Mouse (Mus musculus) embryo, embryonic 11.5 days (tissue): Measurements from ENCODE around the gene Psmb3.
"Not testable (repeated sequence)": the region's sequence is repeated elsewhere in the genome, so short reads cannot be mapped to it uniquely, and the experiment has no call there.

Source experiments
- DNase-seq: peaks from one replicate; pipeline ENCODE4 v3.0.0-alpha.2; 2012; ENCODE audit warnings: low read depth, low spot score

Gene Psmb3

DNA sequence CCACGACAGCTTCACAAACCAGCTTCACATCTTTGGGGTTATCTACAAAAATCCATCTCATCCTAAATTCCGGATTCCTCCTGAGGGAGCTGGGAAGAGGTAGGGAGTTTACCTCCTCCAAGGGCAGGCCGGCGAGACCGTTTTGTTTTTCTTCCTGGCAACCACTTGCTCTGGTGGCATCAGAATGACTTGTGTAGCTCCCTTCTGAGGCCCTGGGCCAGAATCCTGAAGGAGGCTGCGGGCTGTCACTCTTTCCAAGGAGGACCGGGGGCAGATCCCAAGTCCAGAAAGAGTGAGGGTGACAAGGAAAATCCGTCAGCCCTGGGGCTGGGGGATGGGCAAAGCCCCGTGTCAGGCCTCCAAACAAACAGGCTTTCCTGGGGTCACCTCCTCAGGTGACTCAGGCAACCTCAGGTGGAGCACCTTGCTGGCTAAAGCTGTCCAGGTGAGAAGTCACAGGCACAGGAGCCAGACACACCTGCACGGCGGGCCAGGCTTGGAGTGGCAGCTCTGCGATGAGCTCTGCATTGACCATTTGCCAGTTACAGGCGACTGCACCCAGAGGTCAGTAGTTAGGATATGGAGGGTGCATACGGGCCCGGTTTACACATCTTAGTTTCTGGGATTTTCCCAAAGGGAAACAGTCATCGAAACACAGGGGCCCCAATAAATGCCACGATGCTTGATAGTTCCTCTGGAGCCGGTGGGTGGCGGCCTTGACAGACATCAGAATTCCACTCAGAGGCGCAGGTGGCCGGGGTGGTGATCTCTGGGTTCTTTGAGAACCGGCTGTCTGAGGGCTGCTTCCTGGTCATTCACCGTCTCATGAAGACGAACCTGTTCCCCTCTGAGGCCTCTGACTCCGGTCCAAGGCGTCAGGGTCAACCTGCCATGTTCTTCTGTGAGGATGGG lies 14.4 kb downstream of the Psmb3 start:
- DNase-seq = no peak

DNA sequence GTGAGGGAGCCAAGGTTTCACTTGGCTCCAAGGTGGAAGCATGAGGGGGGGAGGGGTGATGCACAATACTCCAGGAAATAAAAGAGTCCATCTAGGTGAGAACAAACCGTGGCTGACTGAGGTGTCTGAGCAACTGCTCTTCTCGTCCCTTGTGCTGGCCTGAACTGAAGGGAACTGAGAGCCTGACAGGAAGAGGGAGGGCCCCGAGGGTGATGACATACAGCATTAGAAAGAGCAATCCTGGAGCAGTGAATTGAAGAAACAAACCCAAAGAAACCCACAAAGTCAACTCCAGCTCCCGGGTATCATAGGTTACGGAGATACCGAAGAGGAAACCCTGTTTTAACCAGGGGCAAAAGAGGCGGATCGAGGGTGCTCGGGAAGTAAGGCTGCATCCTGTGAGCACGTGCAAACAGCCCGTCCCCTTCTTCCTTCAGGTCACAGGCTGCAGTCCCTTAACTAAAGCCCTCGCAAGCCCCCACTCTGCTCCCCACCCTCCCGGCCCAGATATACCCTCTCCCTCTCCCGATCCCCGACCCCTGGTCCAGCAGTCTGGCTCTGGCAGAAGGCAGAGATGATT lies 15.2 kb downstream of the Psmb3 start:
- no peak for DNase-seq

DNA sequence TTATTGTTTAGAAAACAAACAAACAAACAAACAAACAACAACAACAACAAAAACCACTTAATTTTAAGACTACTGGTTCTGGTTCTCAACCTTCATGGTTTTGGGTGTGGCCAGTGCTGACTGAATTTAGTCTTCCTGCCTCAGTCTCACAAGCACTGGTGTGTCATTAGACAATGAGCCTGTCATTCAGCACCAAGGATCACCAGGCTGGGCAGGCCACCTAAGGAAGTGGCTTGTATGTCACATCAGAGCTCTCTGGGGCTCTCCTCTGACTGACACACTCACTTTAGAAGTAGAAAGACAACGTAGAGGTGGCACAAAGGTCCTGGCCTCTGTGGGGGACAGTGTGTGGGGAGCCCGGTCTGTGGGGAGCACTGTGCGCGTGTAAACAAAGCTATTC lies 15.8 kb downstream of the Psmb3 start:
- no peak for DNase-seq

DNA sequence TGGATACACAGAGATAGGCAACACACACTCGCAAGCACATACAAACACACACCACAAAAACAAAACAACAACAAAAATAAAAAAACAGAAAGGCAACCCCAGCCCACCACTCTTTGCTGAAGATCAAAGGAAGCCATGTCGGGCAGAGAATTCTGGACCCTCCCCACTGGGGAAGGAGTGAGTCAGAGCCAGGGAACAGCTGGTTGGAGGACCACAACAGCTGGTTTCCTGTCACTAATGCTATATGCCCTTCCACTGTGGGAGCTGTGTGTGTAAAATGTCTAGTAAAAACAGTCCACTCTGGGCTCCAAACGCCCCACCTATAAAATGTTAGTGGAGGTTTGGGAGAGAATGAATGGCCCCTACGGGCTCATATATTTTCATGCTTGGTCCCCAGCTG lies 18.1 kb downstream of the Psmb3 start:
- DNase-seq = no peak

DNA sequence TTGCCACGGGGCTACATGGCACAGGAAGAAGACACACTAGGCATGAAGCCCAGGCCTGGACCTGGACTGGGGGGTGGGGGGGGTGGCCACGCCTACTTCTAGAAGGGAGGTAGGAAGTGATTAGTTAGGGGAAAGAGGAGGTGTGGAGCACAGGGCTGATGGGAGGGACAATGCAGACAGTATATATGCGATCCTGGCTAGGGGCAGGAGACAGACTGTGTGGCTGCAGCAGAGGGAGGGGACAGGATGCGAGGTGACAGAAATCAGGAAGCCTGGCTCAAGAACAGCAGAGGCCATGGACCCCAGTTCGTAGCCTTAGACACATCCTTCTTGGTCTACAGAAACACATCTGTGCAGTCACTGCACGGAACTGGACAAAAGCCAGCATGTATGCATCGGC lies 20.5 kb downstream of the Psmb3 start:
- no peak for DNase-seq

DNA sequence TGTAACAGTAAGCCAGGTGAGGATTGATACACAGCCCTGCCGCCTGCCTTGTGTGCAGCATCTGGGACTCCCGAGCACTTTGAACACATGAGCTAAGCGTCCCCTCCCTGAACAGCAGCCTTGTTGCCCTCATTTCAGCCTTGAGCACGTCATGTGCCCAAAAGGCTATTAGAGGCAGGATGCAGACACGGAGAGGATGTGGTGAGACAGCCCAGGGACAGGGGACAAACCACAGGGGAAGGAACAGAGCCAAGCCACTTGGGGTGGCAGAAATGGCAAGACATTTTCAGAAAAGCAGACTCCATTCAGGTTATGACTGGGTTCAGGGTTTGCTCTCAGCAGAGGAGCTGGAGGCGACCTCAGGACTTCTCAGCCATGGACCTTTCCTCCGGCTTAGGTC lies 25.1 kb downstream of the Psmb3 start:
- no peak for DNase-seq

DNA sequence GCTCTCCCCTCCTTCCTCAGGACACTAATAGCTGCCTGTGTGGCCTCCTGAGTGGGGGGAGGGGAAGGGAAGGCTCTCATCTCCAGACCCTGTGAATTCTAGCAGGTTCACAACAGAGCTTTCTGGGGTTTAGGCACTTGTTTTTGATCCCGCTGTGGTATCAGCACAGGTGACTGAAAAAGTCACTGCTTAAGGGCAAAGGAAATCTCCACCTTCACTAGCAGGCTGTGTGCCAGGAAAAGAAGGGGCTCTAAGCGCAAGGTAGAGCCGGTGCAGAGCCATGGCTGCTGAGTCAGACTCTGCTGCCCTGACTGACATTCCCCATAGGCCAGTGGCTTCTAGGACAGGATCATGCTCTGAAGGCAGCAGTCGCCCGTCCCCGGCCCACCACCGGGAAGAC lies 25.5 kb downstream of the Psmb3 start:
- DNase-seq = no peak

DNA sequence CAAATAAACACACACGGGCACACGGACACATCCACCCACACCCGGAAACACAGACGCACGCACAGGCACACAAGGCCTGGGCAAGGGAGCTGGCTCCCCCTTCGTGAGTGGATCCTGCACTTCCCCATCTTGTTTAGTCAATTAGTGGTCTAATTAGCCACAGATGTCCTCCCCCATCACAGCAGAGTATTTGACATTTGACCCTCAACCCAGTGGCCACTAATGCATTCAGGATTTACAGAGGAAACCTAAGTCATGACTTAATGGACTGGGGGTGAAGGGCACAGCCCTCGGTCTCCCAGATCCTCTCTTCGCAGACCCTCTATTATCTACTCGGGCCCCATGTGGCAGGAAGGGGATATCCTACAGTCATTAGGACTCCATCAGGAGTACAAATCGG lies 30.5 kb downstream of the Psmb3 start:
- no peak for DNase-seq

DNA sequence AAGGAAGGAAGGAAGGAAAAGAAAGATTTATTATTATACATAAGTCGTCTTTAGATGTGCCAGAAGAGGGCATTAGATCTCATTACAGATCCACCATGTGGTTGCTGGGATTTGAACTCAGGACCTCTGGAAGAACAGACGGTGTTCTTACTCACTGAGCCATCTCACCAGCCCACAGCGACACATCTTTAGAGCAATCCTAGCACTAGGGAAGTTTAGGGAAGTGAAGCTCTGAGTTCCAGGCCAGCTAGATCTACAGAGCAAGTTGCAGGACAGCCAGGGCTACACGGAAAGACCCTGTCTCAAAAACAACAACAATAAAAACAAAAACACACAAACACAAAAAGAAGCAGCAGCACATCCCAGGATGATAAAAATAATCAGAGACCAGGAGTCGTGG lies 31.6 kb downstream of the Psmb3 start:
- DNase-seq = not testable (repeated sequence)

DNA sequence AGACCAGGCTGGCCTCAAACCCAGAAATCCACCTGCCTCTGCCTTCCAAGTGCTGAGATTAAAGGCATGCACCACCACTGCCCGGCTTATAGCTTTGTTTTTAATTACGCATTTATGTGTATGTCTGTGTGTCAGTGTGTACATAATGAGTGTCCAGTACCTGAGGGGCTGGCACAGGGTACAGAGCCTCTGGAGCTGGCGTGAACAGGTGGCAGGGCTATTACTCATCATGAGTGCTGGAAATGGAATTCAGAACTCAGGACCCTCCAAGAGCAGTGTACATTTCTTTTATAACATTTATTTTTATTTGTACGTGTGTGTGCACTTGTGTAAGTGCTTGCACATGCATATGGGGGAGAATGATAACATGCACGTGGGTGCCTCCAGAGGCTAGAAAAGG lies 33.4 kb downstream of the Psmb3 start:
- no peak for DNase-seq

DNA sequence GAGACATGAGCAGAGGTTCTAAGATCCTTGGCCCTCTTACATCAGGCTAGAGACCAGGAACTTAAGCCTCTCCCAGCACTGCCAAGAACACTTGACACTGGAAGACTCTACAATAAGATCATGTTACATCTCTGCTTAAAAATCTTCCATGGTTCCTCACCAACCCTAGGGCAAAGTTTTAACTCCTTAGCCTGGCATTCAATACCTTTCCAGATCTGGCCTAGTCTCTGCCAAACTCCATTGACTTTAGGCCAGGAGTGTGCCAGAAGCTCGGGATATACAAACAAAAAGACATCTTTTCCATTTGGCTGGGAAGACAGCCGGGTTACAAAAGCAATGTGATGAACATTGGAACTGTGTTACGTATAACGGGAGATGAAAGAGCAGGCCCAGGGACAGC lies 34.4 kb downstream of the Psmb3 start:
- DNase-seq = no peak

DNA sequence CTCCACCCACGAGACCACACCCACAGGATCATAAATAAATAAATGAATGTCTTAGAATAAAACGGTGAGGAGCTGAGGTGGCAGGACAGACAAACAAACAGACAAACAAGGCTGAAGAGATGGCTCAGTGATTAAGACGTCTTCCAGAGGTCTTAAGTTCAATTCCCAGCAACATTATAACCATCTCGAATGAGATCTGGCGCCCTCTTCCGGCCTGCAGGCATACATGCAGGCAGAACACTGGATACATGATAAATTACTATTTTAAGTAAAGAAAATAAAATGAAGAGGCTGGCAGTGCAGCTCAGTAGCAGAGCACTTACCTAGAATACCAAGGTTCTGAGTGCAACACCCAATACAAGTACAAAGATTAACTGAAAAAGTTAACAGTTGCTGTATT lies 35.5 kb downstream of the Psmb3 start:
- no peak for DNase-seq

DNA sequence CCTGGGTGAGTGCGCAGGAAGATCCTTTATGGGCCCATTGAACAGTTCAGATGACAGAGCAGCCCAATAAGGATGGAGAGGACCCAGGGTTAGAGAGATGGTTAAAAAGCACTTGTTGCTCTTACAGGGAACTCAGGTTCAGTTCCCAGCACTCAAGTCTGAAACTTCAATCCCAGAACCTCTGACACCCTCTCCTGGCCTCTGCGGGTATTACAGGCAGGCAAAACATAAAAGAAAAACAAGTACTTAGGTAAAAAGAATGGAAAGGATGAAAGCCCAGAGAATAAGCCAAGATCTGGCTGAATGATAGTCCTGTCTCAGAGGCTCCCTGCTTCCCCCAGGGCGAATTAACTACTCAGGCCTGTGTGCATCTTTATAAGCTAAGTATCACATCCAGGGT lies 36.0 kb downstream of the Psmb3 start:
- no peak for DNase-seq

DNA sequence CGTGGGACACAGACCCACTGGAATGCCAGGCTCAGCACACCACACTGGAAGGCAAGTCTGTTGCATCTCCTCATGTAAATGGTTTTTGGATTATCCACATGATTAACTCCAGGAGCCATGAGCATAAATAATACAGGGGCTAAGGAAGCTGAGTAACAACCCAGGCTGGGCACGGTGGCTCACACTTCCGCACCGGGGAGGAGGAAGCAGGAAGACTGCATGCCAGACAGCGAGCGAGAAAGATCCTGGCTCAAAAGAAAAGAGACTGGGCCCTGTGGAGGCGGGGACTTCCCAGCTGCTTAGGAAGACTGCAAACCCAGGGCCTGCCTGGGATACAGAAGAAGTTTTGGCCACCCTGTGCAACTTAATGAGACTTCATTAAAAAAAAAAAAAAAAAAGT lies 37.0 kb downstream of the Psmb3 start:
- DNase-seq = no peak

DNA sequence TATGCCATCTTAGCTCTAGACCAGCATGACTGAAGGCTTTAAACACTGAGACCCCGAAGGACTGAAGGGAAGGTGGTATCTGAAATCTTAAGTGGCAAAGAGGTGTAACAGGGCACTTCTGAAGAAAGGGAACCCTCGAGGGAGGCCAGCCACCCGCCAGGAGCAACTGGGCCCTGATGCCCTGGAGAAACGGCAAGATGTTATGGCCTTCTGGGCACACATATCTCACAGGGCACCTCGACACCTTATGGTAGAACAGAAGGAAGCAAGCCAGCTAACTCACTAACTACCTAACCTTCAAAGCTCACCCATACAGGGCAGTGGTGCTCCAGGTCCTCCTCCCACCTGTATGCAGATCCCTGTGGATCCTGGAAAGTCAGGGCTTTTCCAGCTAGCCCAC lies 39.0 kb downstream of the Psmb3 start:
- no peak for DNase-seq

DNA sequence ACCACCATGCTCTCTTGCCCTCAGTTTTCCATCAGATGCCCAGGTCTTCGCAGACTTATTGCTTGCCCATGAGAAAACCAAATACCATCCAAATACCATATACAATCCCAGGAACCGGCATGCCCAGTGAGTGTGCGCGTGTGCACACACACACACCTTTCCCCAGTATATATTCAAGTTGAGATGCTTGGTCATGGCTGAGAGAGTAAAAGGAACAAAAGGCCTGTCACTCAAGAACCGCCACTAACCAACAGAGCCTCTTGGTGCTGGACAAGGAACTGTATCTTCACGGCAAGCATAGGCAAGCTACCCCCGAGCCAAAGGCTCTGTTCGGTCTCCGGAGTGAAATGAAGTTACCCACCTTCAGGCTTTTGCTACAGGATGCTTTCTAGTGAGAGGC lies 39.4 kb downstream of the Psmb3 start:
- no peak for DNase-seq

DNA sequence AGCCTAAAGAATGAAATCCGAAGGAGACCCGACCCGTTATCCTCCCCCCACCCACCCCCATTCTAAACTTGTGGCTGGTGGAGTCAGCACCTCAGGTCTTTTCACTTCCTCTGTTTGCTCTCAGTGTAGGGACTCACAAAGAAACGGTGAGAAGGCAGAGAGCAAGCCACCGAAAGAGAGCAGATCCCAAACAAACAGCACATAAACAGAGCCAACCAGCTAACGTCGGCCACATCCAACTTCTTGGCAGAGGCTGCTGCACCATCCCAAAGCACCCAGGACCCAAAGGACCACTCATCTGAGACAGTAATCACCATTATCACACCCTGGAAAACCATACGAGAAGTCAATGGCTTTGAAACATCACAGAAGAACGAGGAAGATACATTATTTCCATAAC lies 40.2 kb downstream of the Psmb3 start:
- DNase-seq = no peak

DNA sequence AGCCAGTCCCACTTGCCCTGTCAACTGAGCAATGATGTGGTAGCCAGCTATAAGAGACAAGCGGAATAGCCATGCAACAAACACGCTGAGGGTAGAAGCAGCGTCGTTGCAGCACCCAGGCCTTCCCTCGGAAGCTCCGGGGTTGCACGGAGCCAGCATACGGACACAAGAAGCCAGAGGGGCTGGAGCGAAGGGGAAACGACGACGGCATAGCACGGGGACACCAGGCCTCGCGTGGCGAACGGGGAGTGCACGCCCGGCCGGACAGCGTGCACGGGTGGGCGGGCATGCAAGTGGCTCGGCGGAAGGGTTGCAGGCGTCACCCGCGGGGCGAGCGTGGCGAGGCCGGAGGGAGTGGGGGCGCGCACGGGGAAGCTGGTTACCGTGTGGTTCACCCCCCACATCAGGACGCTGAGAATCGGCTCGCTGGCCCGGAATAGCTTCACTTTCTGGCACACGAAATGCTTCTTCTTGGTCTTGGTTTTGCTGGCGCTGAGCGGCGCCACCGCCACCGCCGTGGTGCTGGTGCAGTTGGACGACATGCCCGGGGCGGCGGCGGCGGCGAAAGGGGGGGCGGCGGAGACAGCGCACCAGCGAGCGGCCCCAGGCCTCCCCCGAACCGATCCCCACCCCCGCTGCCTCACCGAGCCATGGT lies 41.0 kb downstream of the Psmb3 start, which contains the start of gene Pip4k2b:
Gene Pip4k2b, minus strand, starts transcription at position 642 of the 655 bp plus-strand sequence.
- DNase-seq = peak; percentile 27

DNA sequence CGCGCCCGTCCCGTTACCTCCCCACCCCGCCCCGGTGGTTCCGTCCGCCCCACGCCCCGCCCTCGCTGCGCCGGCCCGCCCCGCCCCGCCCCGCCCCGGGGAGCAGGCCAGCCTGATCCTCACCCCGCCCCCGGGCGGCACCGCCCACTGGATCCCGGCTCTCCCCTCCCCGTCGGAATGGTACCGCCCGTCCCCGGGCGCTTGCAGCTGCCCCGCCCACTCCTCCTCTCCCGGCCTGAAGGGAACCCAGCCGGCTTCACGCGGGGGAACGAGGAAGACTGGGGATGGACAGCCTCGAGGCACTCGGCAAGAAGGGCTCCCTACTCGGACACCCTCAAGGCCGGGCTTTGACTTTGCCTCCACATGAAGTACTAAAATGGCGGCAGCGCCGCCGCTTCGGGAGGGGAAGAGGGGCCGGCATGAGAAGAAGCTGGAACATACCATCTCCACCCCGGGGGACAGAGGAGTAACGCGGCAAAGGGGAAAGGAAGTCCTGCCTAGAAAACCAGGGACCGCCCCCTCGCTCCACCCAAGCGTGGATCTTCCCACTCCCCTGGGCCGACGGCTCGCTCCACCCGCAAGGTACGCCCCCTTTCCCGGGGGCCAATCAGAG lies 41.6 kb downstream of the Psmb3 start:
- peak; percentile 99 for DNase-seq

DNA sequence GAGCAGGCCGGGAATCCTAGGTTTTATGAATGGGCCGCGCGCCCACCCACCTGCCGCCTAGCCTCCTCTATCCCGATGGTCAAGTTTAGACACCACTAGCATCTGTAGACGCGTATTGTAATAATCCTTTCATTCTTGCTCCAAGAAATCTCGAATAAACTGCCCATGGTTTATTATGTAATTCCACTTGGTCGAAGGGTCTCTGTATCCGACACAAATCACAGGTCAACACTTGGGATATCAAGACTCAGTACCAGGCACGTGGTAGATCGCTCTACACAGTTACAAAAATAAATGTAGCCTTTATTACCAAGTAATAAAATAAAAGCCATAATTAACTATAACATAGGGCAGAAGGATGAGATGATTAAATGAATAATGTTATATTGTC lies 42.1 kb downstream of the Psmb3 start:
- no peak for DNase-seq

DNA sequence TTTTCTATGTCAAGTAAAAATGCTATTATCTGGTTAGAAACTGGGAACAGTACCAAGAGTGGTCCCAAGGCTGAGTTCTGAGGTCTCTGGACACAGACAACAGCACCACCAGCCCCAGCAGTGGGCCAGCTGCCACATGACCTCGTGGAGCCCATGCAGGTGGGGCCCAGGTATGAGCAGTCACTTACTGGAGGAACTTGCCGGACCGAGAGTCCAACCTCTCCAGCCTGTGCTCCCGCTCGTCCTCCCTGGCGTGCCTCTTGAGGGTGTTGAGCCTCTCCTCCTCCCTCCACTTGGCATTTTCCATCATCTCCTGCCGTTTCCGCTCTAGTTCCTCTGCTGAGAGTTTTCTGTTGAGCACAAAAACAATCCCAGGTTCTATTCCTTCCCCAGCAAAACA lies 44.6 kb downstream of the Psmb3 start:
- no peak for DNase-seq

DNA sequence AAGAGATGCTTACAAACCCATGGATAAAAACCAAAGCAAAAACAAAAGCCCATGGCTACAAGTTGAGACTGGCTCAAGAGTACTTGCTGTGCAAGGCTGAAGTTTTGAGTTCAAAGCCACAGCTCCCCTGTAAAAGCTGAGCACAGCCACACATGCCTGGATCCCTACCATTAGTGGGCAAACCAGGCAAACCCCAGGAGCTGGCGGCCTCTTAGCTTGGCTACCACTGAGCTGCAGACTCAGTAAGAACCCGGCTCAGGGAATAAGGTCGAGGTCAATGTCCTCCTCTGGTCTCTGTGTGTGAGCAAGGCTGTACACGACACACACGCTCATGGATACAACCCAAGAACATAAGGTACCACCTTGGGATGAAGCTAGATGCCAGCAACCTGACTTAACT lies 45.3 kb downstream of the Psmb3 start:
- DNase-seq = no peak
